Mouse (Mus musculus) CH12.LX (cell line): ENCODE measurements at regions not wholly inside any gene's neighbourhood (a gene's known extent, or its start where the extent isn't known, plus 50 kb on each side); places are given as distances from the start of the nearest gene placed in this dataset.

Experiments
- DNase-seq: peaks from one replicate; pipeline ENCODE4 v3.0.0-alpha.2; 2013; ENCODE audit errors: extremely low read depth
- H3K27ac ChIP-seq: 2 replicates; pipeline ENCODE4 v1.5.1; 2012; ENCODE audit warnings: low read depth, mild to moderate bottlenecking, control low read depth, moderate library complexity; ENCODE audit not compliant: insufficient read depth
- H3K27me3 ChIP-seq: replicated peaks from 2 replicates; pipeline ENCODE3; 2012; ENCODE audit warnings: inconsistent platforms
- H3K36me3 ChIP-seq, 2 experiments: replicated peaks in 1 of 2; 2 replicates each; pipeline versions ENCODE3 to v1.6.1; 2012; ENCODE audit warnings: inconsistent platforms in 1 of 2, low read length in 1 of 2, mild to moderate bottlenecking in 1 of 2, mixed read lengths in 1 of 2, moderate library complexity in 1 of 2; ENCODE audit not compliant: control insufficient read depth in 1 of 2, insufficient read depth in 1 of 2
- H3K4me1 ChIP-seq, 2 experiments: 2 replicates each; pipeline ENCODE4 v1.6.1; 2012; ENCODE audit warnings: inconsistent platforms in 1 of 2, moderate library complexity in 1 of 2; ENCODE audit not compliant: insufficient read depth in 2 of 2, control insufficient read depth in 1 of 2
- H3K4me2 ChIP-seq: 2 replicates; pipeline ENCODE4 v1.6.1; 2012; ENCODE audit warnings: low read depth, mild to moderate bottlenecking, control low read depth; ENCODE audit not compliant: poor library complexity, insufficient read depth, severe bottlenecking
- H3K4me3 ChIP-seq, 3 experiments: fragments of 150-350 bp in 1 of 3; sonication (generic) in 1 of 3; replicated peaks in 1 of 3; 2 replicates each; pipeline versions ENCODE3 to v1.5.1; 2011 to 2012; ENCODE audit warnings: low read depth in 2 of 3, low read length in 2 of 3, mild to moderate bottlenecking in 2 of 3, moderate library complexity in 2 of 3, control low read depth in 1 of 3, improper control_type of control experiment in 1 of 3, inconsistent platforms in 1 of 3, mixed read lengths in 1 of 3; ENCODE audit not compliant: poor library complexity in 1 of 3
- H3K79me2 ChIP-seq: replicated peaks from 2 replicates; pipeline ENCODE4 v1.6.1; 2012; ENCODE audit warnings: mild to moderate bottlenecking, moderate library complexity; ENCODE audit not compliant: control insufficient read depth, poor library complexity, insufficient read depth, severe bottlenecking; ENCODE audit errors: extremely low read depth
- H3K9ac ChIP-seq: 2 replicates; pipeline ENCODE4 v1.6.1; 2012; ENCODE audit warnings: low read depth, mild to moderate bottlenecking, control low read depth, moderate library complexity; ENCODE audit not compliant: insufficient read depth
- H3K9me3 ChIP-seq: replicated peaks from 2 replicates; pipeline ENCODE3; 2012; ENCODE audit warnings: low read length, inconsistent platforms, mixed read lengths
- CHD1 ChIP-seq: IDR thresholded peaks from 2 replicates; pipeline ENCODE4 v1.6.1; 2012; ENCODE audit warnings: low read depth, low read length, improper control_type of control experiment, inconsistent platforms
- E2F4 ChIP-seq: IDR thresholded peaks from 2 replicates; pipeline ENCODE4 v1.6.1; 2011; ENCODE audit warnings: low read depth, low read length, improper control_type of control experiment; ENCODE audit not compliant: insufficient replicate concordance
- ETS1 ChIP-seq: conservative IDR thresholded peaks from 2 replicates; pipeline ENCODE4 v1.6.1; 2012; ENCODE audit warnings: low read depth, mild to moderate bottlenecking, inconsistent platforms, low read length, improper control_type of control experiment, moderate library complexity
- IRF4 ChIP-seq: IDR thresholded peaks from 2 replicates; pipeline ENCODE4 v1.6.1; 2014; ENCODE audit warnings: low read depth, mild to moderate bottlenecking, inconsistent platforms, low read length, improper control_type of control experiment
- JUND ChIP-seq: conservative IDR thresholded peaks from 2 replicates; pipeline ENCODE4 v1.6.1; 2011; ENCODE audit warnings: low read depth, low read length, improper control_type of control experiment
- MAFK ChIP-seq: IDR thresholded peaks from 2 replicates; pipeline ENCODE4 v1.6.1; 2011; ENCODE audit warnings: low read length, improper control_type of control experiment; ENCODE audit not compliant: insufficient replicate concordance
- MEF2A ChIP-seq: IDR thresholded peaks from 2 replicates; pipeline ENCODE4 v1.6.1; 2014; ENCODE audit warnings: low read depth, mild to moderate bottlenecking, inconsistent platforms, low read length, improper control_type of control experiment, borderline replicate concordance
- MXI1 ChIP-seq: IDR thresholded peaks from 2 replicates; pipeline ENCODE4 v1.6.1; 2011; ENCODE audit warnings: mild to moderate bottlenecking, low read depth, low read length, improper control_type of control experiment
- MYC ChIP-seq: IDR thresholded peaks from 2 replicates; pipeline ENCODE4 v1.6.1; 2011; ENCODE audit warnings: low read depth, mild to moderate bottlenecking, improper control_type of control experiment, low read length
- NRF1 ChIP-seq: IDR thresholded peaks from 2 replicates; pipeline ENCODE4 v1.6.1; 2014; ENCODE audit warnings: low read depth, mild to moderate bottlenecking, inconsistent platforms, low read length, improper control_type of control experiment, moderate library complexity
- PAX5 ChIP-seq: IDR thresholded peaks from 2 replicates; pipeline ENCODE4 v1.6.1; 2012; ENCODE audit warnings: low read length, inconsistent platforms, mixed read lengths
- POLR2AphosphoS2 ChIP-seq: IDR thresholded peaks from 2 replicates; pipeline ENCODE4 v1.6.1; 2011; ENCODE audit warnings: low read depth, low read length, improper control_type of control experiment
- RCOR1 ChIP-seq: conservative IDR thresholded peaks from 2 replicates; pipeline ENCODE4 v1.6.1; 2012; ENCODE audit warnings: low read depth, mild to moderate bottlenecking, inconsistent platforms, low read length, improper control_type of control experiment
- SIN3A ChIP-seq: IDR thresholded peaks from 2 replicates; pipeline ENCODE4 v1.6.1; 2012; ENCODE audit warnings: low read length, improper control_type of control experiment, inconsistent platforms
- TBP ChIP-seq: conservative IDR thresholded peaks from 2 replicates; pipeline ENCODE4 v1.6.1; 2011; ENCODE audit warnings: low read depth, low read length, improper control_type of control experiment
- TCF12 ChIP-seq: IDR thresholded peaks from 2 replicates; pipeline ENCODE4 v1.6.1; 2014; ENCODE audit warnings: low read depth, mild to moderate bottlenecking, inconsistent platforms, low read length, improper control_type of control experiment
- UBTF ChIP-seq: IDR thresholded peaks from 2 replicates; pipeline ENCODE4 v1.6.1; 2012; ENCODE audit warnings: low read depth, mild to moderate bottlenecking, inconsistent platforms, low read length, improper control_type of control experiment, moderate library complexity
- USF2 ChIP-seq: conservative IDR thresholded peaks from 2 replicates; pipeline ENCODE4 v1.6.1; 2011; ENCODE audit warnings: low read depth, low read length, improper control_type of control experiment
- ZKSCAN1 ChIP-seq: IDR thresholded peaks from 2 replicates; pipeline ENCODE4 v1.6.1; 2012; ENCODE audit warnings: low read depth, inconsistent platforms, low read length, improper control_type of control experiment, borderline replicate concordance
- ZNF384 ChIP-seq: IDR thresholded peaks from 2 replicates; pipeline ENCODE4 v1.6.1; 2012; ENCODE audit warnings: low read depth, low read length, improper control_type of control experiment, inconsistent platforms
- dilution Hi-C: fragments of 300-500 bp; cut with MboI; formaldehyde crosslinking; loops from 2 replicates; pipeline ENCODE4 v1.14.3; 2020; ENCODE audit warnings: low sequenced_read_pairs; ENCODE audit not compliant: extremely low pct_unique_long_range_greater_than_20kb, extremely low pct_ligation_motif_present
- in situ Hi-C: fragments of 300-500 bp; cut with MboI; formaldehyde crosslinking; loops from 3 replicates; pipeline ENCODE4 v1.14.3; 2019; ENCODE audit warnings: low sequenced_read_pairs, low pct_ligation_motif_present, low pct_unique_long_range_greater_than_20kb, mixed read lengths

- H3K4me1 ChIP-seq, result no peaks in the 10 kb centered on the region
- TF ChIP-seq RCOR1 (no peak), MXI1 (no peak), CHD1 (no peak), PAX5 (no peak), POLR2AphosphoS2 (no peak), SIN3A (no peak), IRF4 (no peak), ETS1 (no peak), NRF1 (no peak), UBTF (no peak), USF2 (no peak), TCF12 (no peak), JUND (no peak)
- TF ChIP-seq, all 38 proteins: peak for 0
- Histone ChIP-seq H3K27me3 (no peaks in the 10 kb centered on the region), H3K27ac (no peak overlapping the region), H3K36me3 (no peaks in the 10 kb centered on the region), H3K9me3 (peaks cover 17% of the 10 kb centered on the region), H3K4me2 (no peak overlapping the region), H3K4me3 (no peak overlapping the region), H3K79me2 (no peaks in the 10 kb centered on the region), H3K9ac (no peak overlapping the region)
- in situ Hi-C loops (no loop called here), dilution Hi-C loops (no loop called here)
- DNase-seq, result no peak
Observed at GRCm38 (mm10) chr5:83651329-83651728, 296.3 kb upstream of the Tecrl start.

GRCm38 (mm10) chr5:83622612-83623374, 267.8 kb upstream of the Tecrl start:
- no peak overlapping the region for H3K9ac ChIP-seq
- dilution Hi-C loops (no loop called here), in situ Hi-C loops (no loop called here)
- H3K27ac ChIP-seq, result no peak overlapping the region
- no peaks in the 10 kb centered on the region for H3K79me2 ChIP-seq
- TF ChIP-seq MAFK, result no peak
- TF ChIP-seq TCF12, result no peak
- no peak for TF ChIP-seq ZKSCAN1
- TF ChIP-seq PAX5, result no peak
- TF ChIP-seq ZNF384, result no peak
- no peak for TF ChIP-seq NRF1
- no peak for TF ChIP-seq CHD1
- TF ChIP-seq USF2, result no peak
- TF ChIP-seq UBTF, result no peak
- no peak for TF ChIP-seq MEF2A
- TF ChIP-seq E2F4, result no peak
- TF ChIP-seq TBP, result no peak
- TF ChIP-seq MYC, result no peak
- H3K4me1 ChIP-seq, result no peaks in the 10 kb centered on the region
- H3K4me3 ChIP-seq, result no peak overlapping the region
- H3K9me3 ChIP-seq, result peaks cover 14% of the 10 kb centered on the region
- no peak overlapping the region for H3K4me2 ChIP-seq
- no peak for DNase-seq
- no peaks in the 10 kb centered on the region for H3K36me3 ChIP-seq
- H3K27me3 ChIP-seq, result no peaks in the 10 kb centered on the region
